Mouse (Mus musculus): ENCODE results near the gene Fmo2. TPM values are rescaled to one million over a fixed set of nuclear protein-coding genes. Genes with fewer than 3 reads are reported as not detected.

Fmo2 gene
- polyA plus RNA-seq, 1 experiment: 240 TPM

- TF ChIP-seq CTCF (IDR thresholded peaks at IDR 0.05; ENCODE audit: insufficient read depth, low read length) (peak; percentile 64), POLR2A (IDR thresholded peaks at IDR 0.05; ENCODE audit: borderline replicate concordance, extremely low read depth, low read depth, low read length) (no peak)
- H3K4me1 ChIP-seq (ENCODE audit: control insufficient read depth, insufficient read depth, low read length): peaks cover 26% of the 10 kb centered on the region
- peak overlapping the region; percentile 39 for H3K4me3 ChIP-seq (replicated peaks; ENCODE audit: extremely low read depth, low read depth, low read length)
- 20% methylated on average over 6 of the region's 6 CpGs for WGBS
- DNase-seq: peak; percentile 77
Measured at GRCm38 (mm10) chr1:162895900-162896299, 2.6 kb downstream of the Fmo2 start.

GRCm38 (mm10) chr1:162893014-162893413, 5.5 kb downstream of the Fmo2 start:
- DNase-seq: no peak
- no peak overlapping the region for H3K4me3 ChIP-seq (replicated peaks; ENCODE audit: extremely low read depth, low read depth, low read length)
- no peak for TF ChIP-seq POLR2A (IDR thresholded peaks at IDR 0.05; ENCODE audit: borderline replicate concordance, extremely low read depth, low read depth, low read length)
- no peak for TF ChIP-seq CTCF (IDR thresholded peaks at IDR 0.05; ENCODE audit: insufficient read depth, low read length)
- peaks cover 36% of the 10 kb centered on the region for H3K4me1 ChIP-seq (ENCODE audit: control insufficient read depth, insufficient read depth, low read length)
- WGBS: 55% methylated on average over 6 of the region's 6 CpGs

- peak overlapping the region; percentile 38 for H3K4me3 ChIP-seq (replicated peaks; ENCODE audit: extremely low read depth, low read depth, low read length)
- TF ChIP-seq POLR2A (IDR thresholded peaks at IDR 0.05; ENCODE audit: borderline replicate concordance, extremely low read depth, low read depth, low read length) (no peak), CTCF (IDR thresholded peaks at IDR 0.05; ENCODE audit: insufficient read depth, low read length) (no peak)
- peaks cover 39% of the 10 kb centered on the region for H3K4me1 ChIP-seq (ENCODE audit: control insufficient read depth, insufficient read depth, low read length)
- DNase-seq: no peak
- WGBS: 9% methylated on average over 6 of the region's 6 CpGs
Measured at GRCm38 (mm10) chr1:162891980-162892451, 6.5 kb downstream of the Fmo2 start.

- H3K4me1 ChIP-seq (ENCODE audit: control insufficient read depth, insufficient read depth, low read length): peaks cover 32% of the 10 kb centered on the region
- no peak overlapping the region for H3K4me3 ChIP-seq (replicated peaks; ENCODE audit: extremely low read depth, low read depth, low read length)
- WGBS: 56% methylated on average over 12 of the region's 12 CpGs
- TF ChIP-seq POLR2A (IDR thresholded peaks at IDR 0.05; ENCODE audit: borderline replicate concordance, extremely low read depth, low read depth, low read length) (no peak), CTCF (IDR thresholded peaks at IDR 0.05; ENCODE audit: insufficient read depth, low read length) (no peak)
- DNase-seq: no peak
Measured at GRCm38 (mm10) chr1:162888646-162889045, 9.9 kb downstream of the Fmo2 start.

GRCm38 (mm10) chr1:162887644-162888043, 10.9 kb downstream of the Fmo2 start:
- no peak overlapping the region for H3K4me3 ChIP-seq (replicated peaks; ENCODE audit: extremely low read depth, low read depth, low read length)
- peaks cover 30% of the 10 kb centered on the region for H3K4me1 ChIP-seq (ENCODE audit: control insufficient read depth, insufficient read depth, low read length)
- WGBS: 69% methylated on average over 7 of the region's 7 CpGs

GRCm38 (mm10) chr1:162886138-162886816, 12.2 kb downstream of the Fmo2 start:
- H3K4me1 ChIP-seq (ENCODE audit: control insufficient read depth, insufficient read depth, low read length): peaks cover 21% of the 10 kb centered on the region
- H3K4me3 ChIP-seq (replicated peaks; ENCODE audit: extremely low read depth, low read depth, low read length): no peak overlapping the region
- 67% methylated on average over 11 of the region's 11 CpGs for WGBS
- TF ChIP-seq POLR2A (IDR thresholded peaks at IDR 0.05; ENCODE audit: borderline replicate concordance, extremely low read depth, low read depth, low read length) (no peak), CTCF (IDR thresholded peaks at IDR 0.05; ENCODE audit: insufficient read depth, low read length) (no peak)
- DNase-seq: no peak

More at GRCm38 (mm10) chr1:162887644-162888043, 10.9 kb downstream of the Fmo2 start:
- DNase-seq: no peak
- TF ChIP-seq POLR2A (IDR thresholded peaks at IDR 0.05; ENCODE audit: borderline replicate concordance, extremely low read depth, low read depth, low read length) (no peak), CTCF (IDR thresholded peaks at IDR 0.05; ENCODE audit: insufficient read depth, low read length) (no peak)

- WGBS: 50% methylated on average over 4 of the region's 4 CpGs
- no peak overlapping the region for H3K4me3 ChIP-seq (replicated peaks; ENCODE audit: extremely low read depth, low read depth, low read length)
- DNase-seq: no peak
- TF ChIP-seq POLR2A (IDR thresholded peaks at IDR 0.05; ENCODE audit: borderline replicate concordance, extremely low read depth, low read depth, low read length) (no peak), CTCF (IDR thresholded peaks at IDR 0.05; ENCODE audit: insufficient read depth, low read length) (no peak)
- peaks cover 11% of the 10 kb centered on the region for H3K4me1 ChIP-seq (ENCODE audit: control insufficient read depth, insufficient read depth, low read length)
Measured at GRCm38 (mm10) chr1:162882681-162883080, 15.8 kb downstream of the Fmo2 start.

GRCm38 (mm10) chr1:162879595-162880369, 18.7 kb downstream of the Fmo2 start:
- no peak; the same call in 1 of the 2 replicates for TF ChIP-seq POLR2A (IDR thresholded peaks at IDR 0.05; ENCODE audit: borderline replicate concordance, extremely low read depth, low read depth, low read length)
- TF ChIP-seq CTCF (IDR thresholded peaks at IDR 0.05; ENCODE audit: insufficient read depth, low read length): peak; percentile 89
- WGBS: 40% methylated on average over 11 of the region's 11 CpGs
- peak; percentile 75 for DNase-seq

GRCm38 (mm10) chr1:162875091-162875490, 23.4 kb downstream of the Fmo2 start:
- DNase-seq: no peak
- no peak for TF ChIP-seq CTCF (IDR thresholded peaks at IDR 0.05; ENCODE audit: insufficient read depth, low read length)
- TF ChIP-seq POLR2A (IDR thresholded peaks at IDR 0.05; ENCODE audit: borderline replicate concordance, extremely low read depth, low read depth, low read length): 0 out of 2 replicates have a peak, but pooled peaks have one; percentile 30
- H3K4me3 ChIP-seq (replicated peaks; ENCODE audit: extremely low read depth, low read depth, low read length): no peak overlapping the region
- H3K4me1 ChIP-seq (ENCODE audit: control insufficient read depth, insufficient read depth, low read length): peaks cover 12% of the 10 kb centered on the region
- WGBS: 31% methylated on average over 3 of the region's 3 CpGs

More at GRCm38 (mm10) chr1:162879595-162880369, 18.7 kb downstream of the Fmo2 start:
- H3K4me3 ChIP-seq (replicated peaks; ENCODE audit: extremely low read depth, low read depth, low read length): no peak overlapping the region
- peaks cover 8% of the 10 kb centered on the region for H3K4me1 ChIP-seq (ENCODE audit: control insufficient read depth, insufficient read depth, low read length)

Measured in lung, adult 2 months (tissue).